Mouse (Mus musculus) adrenal gland, adult (tissue): Measurements from ENCODE around the gene Usp15.
A peak's percentile ranks its signal among the peaks of the same experiment; 100 is the strongest.

Experiments
- DNase-seq, 2 experiments: peaks; one replicate each; pipeline ENCODE4 v3.0.0; 2022 to 2023; ENCODE audit warnings: low spot score in 1 of 2; ENCODE audit not compliant: inconsistent age in 2 of 2

Usp15 gene

GRCm38 (mm10) chr10:123108527-123108926, 88.3 kb downstream of the Usp15 start:
- DNase-seq, result no peak

- no peak for DNase-seq
These were observed 88.7 kb downstream of the Usp15 start for GRCm38 (mm10) chr10:123108121-123108520.

- no peak for DNase-seq
These were observed 95.5 kb downstream of the Usp15 start for GRCm38 (mm10) chr10:123101303-123101702.

- DNase-seq, result no peak
These were observed 96.2 kb downstream of the Usp15 start for GRCm38 (mm10) chr10:123100584-123100983.

- no peak for DNase-seq
These were observed 102.3 kb downstream of the Usp15 start for GRCm38 (mm10) chr10:123094504-123094903.

GRCm38 (mm10) chr10:123092577-123092976, 104.2 kb downstream of the Usp15 start:
- DNase-seq, result no peak

GRCm38 (mm10) chr10:123091737-123092136, 105.1 kb downstream of the Usp15 start:
- peak; percentile 31 to 80 for DNase-seq

GRCm38 (mm10) chr10:123089425-123089930, 107.3 kb downstream of the Usp15 start:
- no peak for DNase-seq

GRCm38 (mm10) chr10:123086847-123087246, 109.9 kb downstream of the Usp15 start:
- no peak for DNase-seq

- no peak for DNase-seq
These were observed 111.7 kb downstream of the Usp15 start for GRCm38 (mm10) chr10:123084900-123085641.

- DNase-seq, result no peak
These were observed 112.5 kb downstream of the Usp15 start for GRCm38 (mm10) chr10:123084307-123084706.

GRCm38 (mm10) chr10:123076245-123077023, 120.4 kb downstream of the Usp15 start, which contains the start of gene Mon2:
Gene Mon2 (minus strand): TSS chr10:123076505.
- peak; percentile 98 for DNase-seq

- DNase-seq, result no peak
These were observed 121.0 kb downstream of the Usp15 start for GRCm38 (mm10) chr10:123075751-123076242.

GRCm38 (mm10) chr10:123071997-123072396, 124.8 kb downstream of the Usp15 start:
- DNase-seq, result no peak

- DNase-seq, result no peak
These were observed 133.8 kb downstream of the Usp15 start for GRCm38 (mm10) chr10:123063021-123063420.

- DNase-seq, result peak in 1 of 2 experiments; percentile 38
These were observed 136.0 kb downstream of the Usp15 start for GRCm38 (mm10) chr10:123060831-123061230.

GRCm38 (mm10) chr10:123057082-123057481, 139.7 kb downstream of the Usp15 start:
- no peak for DNase-seq

- no peak for DNase-seq
These were observed 140.3 kb downstream of the Usp15 start for GRCm38 (mm10) chr10:123056463-123056862.

- DNase-seq, result no peak
These were observed 141.4 kb downstream of the Usp15 start for GRCm38 (mm10) chr10:123055205-123056000.
